Mouse (Mus musculus) embryonic stem cell, embryonic (primary cell): Measurements from ENCODE around the gene Nfkb2.

Experiments used
- CTCF ChIA-PET, 4 experiments: fragments of 300-600 bp in 2 of 4; fragments of 350-600 bp in 2 of 4; sonication (Branson Sonifier 250); formaldehyde crosslinking; loops; one replicate each; lab custom pipeline; 2022; ENCODE audit warnings: inconsistent platforms in 2 of 4; lab: Charles Lee
- POLR2A ChIA-PET, 4 experiments: fragments of 300-600 bp in 2 of 4; fragments of 350-600 bp in 2 of 4; sonication (Branson Sonifier 250); formaldehyde crosslinking; loops; one replicate each; lab custom pipeline; 2022; ENCODE audit warnings: antibody characterized with exemption in 4 of 4, inconsistent platforms in 1 of 4; lab: Charles Lee

The Nfkb2 gene

GRCm38 (mm10) chr19:46314872-46315742 lies 11.0 kb downstream of the Nfkb2 start:
- ChIA-PET CTCF (interaction anchor here (0.6 to 1.9 kb wide), 9 partner anchors 9 to 503 kb away, joined by 3 to 11 read pairs (median 3); partner anchors contain the start of genes Nfkb2 (in 2 of the 4) and Elovl3 (in 1 of the 4)), POLR2A (interaction anchor here (0.6 to 3.8 kb wide), 13 partner anchors 10 to 195 kb away, joined by 3 to 16 read pairs (median 4); partner anchors contain the start of genes Fbxl15 (in 3 of the 4), Nfkb2 (in 2 of the 4) and Sufu (in 1 of the 4))

GRCm38 (mm10) chr19:46315752-46316610 lies 11.9 kb downstream of the Nfkb2 start:
- POLR2A ChIA-PET, result interaction anchor here in 2 of 4 experiments (0.7 to 3.8 kb wide), 7 partner anchors 10 to 73 kb away, joined by 3 to 16 read pairs (median 7); partner anchors contain the start of genes Fbxl15 (in 2 of the 2) and Nfkb2 (in 2 of the 2)
- CTCF ChIA-PET, result interaction anchor here in 3 of 4 experiments (0.6 to 1.7 kb wide), 4 partner anchors 12 to 504 kb away, joined by 3 to 8 read pairs (median 3); partner anchors contain the start of gene Nfkb2 (in 2 of the 3)

- CTCF ChIA-PET, result interaction anchor here in 3 of 4 experiments (0.5 to 1.6 kb wide), 5 partner anchors 8 to 1054 kb away, joined by 3 to 4 read pairs (median 3); partner anchors contain the start of gene Nfkb2 (in 1 of the 3)
- POLR2A ChIA-PET, result interaction anchor here in 2 of 4 experiments (1.1 to 3.8 kb wide), 6 partner anchors 11 to 44 kb away, joined by 3 to 16 read pairs (median 6); partner anchors contain the start of genes Fbxl15 (in 2 of the 2) and Nfkb2 (in 1 of the 2)
These were observed 12.9 kb downstream of the Nfkb2 start for GRCm38 (mm10) chr19:46316846-46317545.

DNA sequence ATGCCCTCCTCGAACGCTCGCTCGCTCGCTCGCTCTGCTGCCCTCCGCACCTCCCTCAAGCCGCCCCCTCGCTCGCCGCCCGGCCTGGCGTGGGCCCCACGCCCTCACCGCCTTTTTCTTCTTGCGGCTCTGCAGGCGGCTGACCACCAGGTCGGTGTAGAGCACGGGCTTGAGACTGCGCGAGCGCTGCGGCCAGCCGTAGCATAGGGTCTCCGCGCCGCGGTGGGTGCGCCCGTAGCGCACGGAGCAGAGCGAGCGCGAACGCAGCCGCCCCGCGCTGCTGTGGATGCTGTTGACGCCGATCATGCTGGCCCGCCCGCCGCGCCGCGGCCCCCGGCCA lies 13.4 kb downstream of the Nfkb2 start:
- ChIA-PET POLR2A (interaction anchor here in 3 of 4 experiments (0.6 to 3.8 kb wide), 7 partner anchors 8 to 177 kb away, joined by 3 to 22 read pairs (median 5); partner anchors contain the start of genes Fbxl15 (in 2 of the 3) and Nfkb2 (in 1 of the 3)), CTCF (interaction anchor here (0.6 to 2.9 kb wide), 6 partner anchors 8 to 30 kb away, joined by 3 to 16 read pairs (median 4); partner anchors contain the start of gene Nfkb2 (in 2 of the 4))

GRCm38 (mm10) chr19:46318031-46318471 lies 13.9 kb downstream of the Nfkb2 start:
- CTCF ChIA-PET, result interaction anchor here (0.6 to 2.9 kb wide), 7 partner anchors 9 to 1301 kb away, joined by 3 to 16 read pairs (median 3); partner anchors contain the start of genes Fbxl15 (in 1 of the 4) and Nfkb2 (in 1 of the 4)
- POLR2A ChIA-PET, result interaction anchor here in 3 of 4 experiments (0.6 to 2.9 kb wide), 12 partner anchors 8 to 496 kb away, joined by 3 to 22 read pairs (median 4); partner anchors contain the start of genes Cuedc2 (in 2 of the 3) and Fbxl15 (in 2 of the 3)

DNA sequence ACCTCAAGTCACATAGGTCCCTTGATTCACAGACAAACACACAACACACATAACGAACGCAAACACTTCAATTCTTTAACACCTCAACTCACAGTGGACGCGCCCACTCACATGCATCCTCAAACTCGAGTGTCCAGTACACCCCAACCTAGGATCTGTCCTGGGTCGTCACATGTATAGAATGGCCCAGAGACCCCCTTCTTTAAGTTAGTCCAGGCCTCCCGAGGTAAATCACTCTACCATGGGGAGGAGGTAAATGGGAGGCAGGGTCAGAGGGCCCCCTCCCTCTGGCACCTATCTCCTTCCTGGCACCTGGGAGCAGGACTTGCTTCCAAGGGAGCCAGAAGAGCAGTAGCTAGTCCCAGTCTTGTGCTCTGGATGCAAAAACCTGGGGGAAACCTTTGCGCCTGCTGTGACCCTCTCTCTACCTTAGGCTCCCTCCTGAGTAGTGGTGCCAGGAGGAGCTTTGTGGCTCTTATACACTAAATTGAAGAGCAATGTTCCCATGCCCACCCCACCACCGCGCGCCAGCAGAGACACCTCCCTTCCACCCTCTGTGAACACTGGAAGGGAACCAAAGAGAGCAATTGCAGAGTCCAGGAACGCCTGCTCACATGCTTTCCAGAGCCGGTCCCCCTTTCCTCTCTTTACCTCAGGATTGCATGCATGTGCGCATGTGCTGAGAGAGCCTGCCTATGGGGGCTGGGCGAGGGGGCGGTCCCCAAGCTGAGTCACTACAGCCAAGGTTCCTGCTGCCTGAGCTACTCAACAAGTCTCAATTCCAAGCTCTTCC lies 14.7 kb downstream of the Nfkb2 start:
- POLR2A ChIA-PET, result interaction anchor here (0.5 to 2.9 kb wide), 27 partner anchors 9 to 497 kb away, joined by 3 to 22 read pairs (median 3); partner anchors contain the start of genes Fbxl15 (in 3 of the 4), Cuedc2 (in 2 of the 4), Nfkb2 (in 2 of the 4) and Nolc1 (in 1 of the 4)
- CTCF ChIA-PET, result interaction anchor here (0.6 to 2.9 kb wide), 10 partner anchors 9 to 1301 kb away, joined by 3 to 16 read pairs (median 3); partner anchors contain the start of genes Fbxl15 (in 2 of the 4), Nfkb2 (in 2 of the 4) and Sufu (in 1 of the 4)

GRCm38 (mm10) chr19:46320076-46320785 lies 16.1 kb downstream of the Nfkb2 start:
- ChIA-PET CTCF (interaction anchor here (0.6 to 2.9 kb wide), 5 partner anchors 8 to 77 kb away, joined by 3 to 16 read pairs (median 3); partner anchors contain the start of genes Fbxl15 (in 1 of the 4), Nfkb2 (in 1 of the 4) and Sufu (in 1 of the 4)), POLR2A (interaction anchor here in 2 of 4 experiments (0.6 to 2.9 kb wide), 7 partner anchors 8 to 674 kb away, joined by 3 to 22 read pairs (median 6); partner anchors contain the start of genes Fbxl15 (in 2 of the 2), Nfkb2 (in 1 of the 2) and Nolc1 (in 1 of the 2))

GRCm38 (mm10) chr19:46321101-46321943 lies 17.2 kb downstream of the Nfkb2 start:
- ChIA-PET POLR2A (interaction anchor here in 2 of 4 experiments (0.6 to 2.2 kb wide), 8 partner anchors 8 to 673 kb away, joined by 3 to 9 read pairs (median 4); partner anchors contain the start of genes Nfkb2 (in 1 of the 2) and Sufu (in 1 of the 2)), CTCF (interaction anchor here in 2 of 4 experiments (0.6 to 1.1 kb wide), 3 partner anchors 12 to 45 kb away, joined by 3 read pairs; no protein-coding TSS in a partner anchor)

GRCm38 (mm10) chr19:46322144-46322995 lies 18.2 kb downstream of the Nfkb2 start:
- ChIA-PET CTCF (interaction anchor here in 3 of 4 experiments (0.5 to 0.9 kb wide), 4 partner anchors 13 to 603 kb away, joined by 3 read pairs; no protein-coding TSS in a partner anchor), POLR2A (interaction anchor here in 3 of 4 experiments (0.6 to 2.2 kb wide), 8 partner anchors 9 to 703 kb away, joined by 3 to 9 read pairs (median 3); partner anchors contain the start of genes Nfkb2 (in 1 of the 3) and Sufu (in 1 of the 3))

GRCm38 (mm10) chr19:46322996-46323572 lies 19.0 kb downstream of the Nfkb2 start:
- POLR2A ChIA-PET, result interaction anchor here in 2 of 4 experiments (0.6 to 2.2 kb wide), 3 partner anchors 10 to 702 kb away, joined by 3 to 9 read pairs (median 3); no protein-coding TSS in a partner anchor
- CTCF ChIA-PET, result interaction anchor here in 3 of 4 experiments (0.5 to 1.7 kb wide), 3 partner anchors 14 to 603 kb away, joined by 3 to 5 read pairs (median 3); no protein-coding TSS in a partner anchor

DNA sequence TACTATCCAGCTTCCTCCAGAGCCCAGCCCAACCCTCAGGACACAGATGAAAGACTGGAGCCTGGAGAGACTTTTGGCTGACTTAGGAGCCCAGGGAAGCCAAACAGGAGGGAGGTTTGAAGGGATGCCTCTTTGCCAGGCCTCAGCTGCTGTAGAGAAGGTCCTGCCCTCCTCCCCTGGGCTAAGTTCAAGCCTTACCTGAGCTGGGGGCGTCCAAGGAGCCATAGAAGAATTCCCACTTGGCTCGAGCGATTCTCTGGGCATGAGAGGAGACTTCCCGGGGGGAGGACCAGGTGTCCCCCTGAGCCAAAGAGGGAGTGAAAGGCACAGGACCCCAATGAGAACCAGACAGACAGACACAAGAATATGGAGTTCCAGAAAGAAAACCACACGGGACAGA lies 19.6 kb downstream of the Nfkb2 start:
- ChIA-PET CTCF (interaction anchor here in 1 of 4 experiments (1.7 kb wide), 1 partner anchor 15 kb away, joined by 5 read pairs; no protein-coding TSS in a partner anchor), POLR2A (interaction anchor here in 1 of 4 experiments (1.3 to 2.2 kb wide), 2 partner anchors 11 to 73 kb away, joined by 4 to 9 read pairs; partner anchors contain the start of gene Sufu)

- CTCF ChIA-PET, result interaction anchor here in 1 of 4 experiments (1.7 kb wide), 1 partner anchor 15 kb away, joined by 5 read pairs; no protein-coding TSS in a partner anchor
These were observed 20.2 kb downstream of the Nfkb2 start for GRCm38 (mm10) chr19:46324366-46324765.

More at GRCm38 (mm10) chr19:46324366-46324765, 20.2 kb downstream of the Nfkb2 start:
- POLR2A ChIA-PET, result interaction anchor here in 1 of 4 experiments (0.7 to 1.6 kb wide), 4 partner anchors 14 to 514 kb away, joined by 3 to 4 read pairs (median 3); partner anchors contain the start of genes Cuedc2 and Sufu
